Mouse (Mus musculus) erythroblast, embryonic 14.5 days (primary cell): Measurements from ENCODE around the gene Fxn. TPM values are rescaled to one million over a fixed set of nuclear protein-coding genes. Genes with fewer than 3 reads are reported as not detected.

Source experiments
- H3K27me3 ChIP-seq: 2 replicates; pipeline ENCODE4 v1.6.1; 2012; ENCODE audit warnings: inconsistent platforms; ENCODE audit not compliant: control insufficient read depth
- H3K36me3 ChIP-seq: 2 replicates; pipeline ENCODE4 v1.6.1; 2012; ENCODE audit warnings: mild to moderate bottlenecking, inconsistent platforms; ENCODE audit not compliant: control insufficient read depth
- H3K4me1 ChIP-seq: 2 replicates; pipeline ENCODE4 v1.6.1; 2012; ENCODE audit warnings: inconsistent platforms; ENCODE audit not compliant: control insufficient read depth
- H3K4me3 ChIP-seq: replicated peaks from 2 replicates; pipeline ENCODE3; 2012; ENCODE audit warnings: moderate library complexity, mild to moderate bottlenecking, inconsistent platforms
- H3K9me3 ChIP-seq: 2 replicates; pipeline ENCODE4 v1.6.1; 2012; ENCODE audit warnings: low read length, inconsistent platforms, mixed read lengths; ENCODE audit not compliant: control insufficient read depth
- GATA1 ChIP-seq: IDR thresholded peaks from 2 replicates; pipeline ENCODE4 v1.6.1; 2012; ENCODE audit warnings: low read length, inconsistent platforms, mixed read lengths
- TAL1 ChIP-seq: IDR thresholded peaks from 3 replicates; pipeline ENCODE4 v1.6.1; 2012; ENCODE audit warnings: low read length, inconsistent platforms, mixed read lengths
- polyA plus RNA-seq: library from polyadenylated mRNA; stranded (reverse); fragments of >175 nt; gene quantifications from 2 replicates; pipeline ENCODE4 v1.2.3, GENCODE M21; 2012

Gene Fxn
- polyA plus RNA-seq, 1 experiment: 17.5 TPM

GRCm38 (mm10) chr19:24317038-24317591, 36.7 kb upstream of the Fxn start:
- TF ChIP-seq TAL1: no peak
- TF ChIP-seq GATA1: no peak
- H3K27me3 ChIP-seq: no peaks in the 10 kb centered on the region
- no peaks in the 10 kb centered on the region for H3K9me3 ChIP-seq
- no peak overlapping the region for H3K4me3 ChIP-seq
- H3K36me3 ChIP-seq: no peaks in the 10 kb centered on the region
- H3K4me1 ChIP-seq: no peaks in the 10 kb centered on the region

GRCm38 (mm10) chr19:24316060-24316725, 35.8 kb upstream of the Fxn start:
- TF ChIP-seq GATA1: no peak
- no peak for TF ChIP-seq TAL1
- H3K9me3 ChIP-seq: no peaks in the 10 kb centered on the region
- H3K27me3 ChIP-seq: no peaks in the 10 kb centered on the region
- no peak overlapping the region for H3K4me3 ChIP-seq
- no peaks in the 10 kb centered on the region for H3K4me1 ChIP-seq
- no peaks in the 10 kb centered on the region for H3K36me3 ChIP-seq

GRCm38 (mm10) chr19:24315234-24315633, 34.8 kb upstream of the Fxn start:
- TF ChIP-seq GATA1 (no peak), TAL1 (no peak)
- Histone ChIP-seq H3K36me3 (no peaks in the 10 kb centered on the region), H3K4me3 (no peak overlapping the region), H3K27me3 (no peaks in the 10 kb centered on the region), H3K4me1 (no peaks in the 10 kb centered on the region), H3K9me3 (no peaks in the 10 kb centered on the region)

GRCm38 (mm10) chr19:24314676-24315075, 34.3 kb upstream of the Fxn start:
- Histone ChIP-seq H3K4me3 (no peak overlapping the region), H3K4me1 (no peaks in the 10 kb centered on the region), H3K27me3 (no peaks in the 10 kb centered on the region), H3K36me3 (no peaks in the 10 kb centered on the region), H3K9me3 (no peaks in the 10 kb centered on the region)
- no peak for TF ChIP-seq TAL1
- no peak for TF ChIP-seq GATA1

GRCm38 (mm10) chr19:24312556-24313342, 32.3 kb upstream of the Fxn start:
- H3K36me3 ChIP-seq: no peaks in the 10 kb centered on the region
- H3K27me3 ChIP-seq: no peaks in the 10 kb centered on the region
- no peaks in the 10 kb centered on the region for H3K9me3 ChIP-seq
- no peak for TF ChIP-seq TAL1
- TF ChIP-seq GATA1: no peak
- H3K4me3 ChIP-seq: no peak overlapping the region
- no peaks in the 10 kb centered on the region for H3K4me1 ChIP-seq

GRCm38 (mm10) chr19:24312046-24312445, 31.6 kb upstream of the Fxn start:
- no peaks in the 10 kb centered on the region for H3K9me3 ChIP-seq
- no peaks in the 10 kb centered on the region for H3K27me3 ChIP-seq
- H3K4me3 ChIP-seq: no peak overlapping the region
- no peaks in the 10 kb centered on the region for H3K36me3 ChIP-seq
- no peaks in the 10 kb centered on the region for H3K4me1 ChIP-seq
- no peak for TF ChIP-seq TAL1
- TF ChIP-seq GATA1: no peak

- H3K27me3 ChIP-seq: no peaks in the 10 kb centered on the region
- H3K4me3 ChIP-seq: no peak overlapping the region
- H3K4me1 ChIP-seq: no peaks in the 10 kb centered on the region
- TF ChIP-seq TAL1 (no peak), GATA1 (no peak)
- no peaks in the 10 kb centered on the region for H3K9me3 ChIP-seq
- H3K36me3 ChIP-seq: peaks cover 6% of the 10 kb centered on the region
Observed at GRCm38 (mm10) chr19:24308305-24308705, 27.9 kb upstream of the Fxn start.

- no peak for TF ChIP-seq TAL1
- H3K4me3 ChIP-seq: no peak overlapping the region
- H3K4me1 ChIP-seq: no peaks in the 10 kb centered on the region
- no peaks in the 10 kb centered on the region for H3K27me3 ChIP-seq
- H3K36me3 ChIP-seq: peaks cover 10% of the 10 kb centered on the region
- no peaks in the 10 kb centered on the region for H3K9me3 ChIP-seq
Observed at GRCm38 (mm10) chr19:24307271-24308221, 27.1 kb upstream of the Fxn start.
